Mouse (Mus musculus) midbrain, embryonic 16.5 days (tissue): Measurements from ENCODE around the gene Mrpl39. TPM values are rescaled to one million over a fixed set of nuclear protein-coding genes. Genes with fewer than 3 reads are reported as not detected.

Source experiments
- ATAC-seq: fragments of 200-750 bp; cut with Nextera tagmentation; 2 replicates; pipeline ENCODE4 v1.8.0; 2017; ENCODE audit warnings: moderate TSS enrichment
- H3K27ac ChIP-seq: fragments of 300-500 bp; sonication (generic); 2 replicates; pipeline ENCODE4 v1.5.1; 2014; ENCODE audit warnings: mild to moderate bottlenecking, low read length, mixed read lengths
- H3K27me3 ChIP-seq: fragments of 300-500 bp; sonication (generic); 2 replicates; pipeline ENCODE4 v1.6.1; 2014; ENCODE audit warnings: low read depth, low read length, mixed read lengths; ENCODE audit not compliant: control insufficient read depth, insufficient read depth
- H3K36me3 ChIP-seq: fragments of 300-500 bp; sonication (generic); 2 replicates; pipeline ENCODE4 v1.6.1; 2014; ENCODE audit warnings: mild to moderate bottlenecking, low read length, moderate library complexity, mixed read lengths; ENCODE audit not compliant: control insufficient read depth, insufficient read depth
- H3K4me1 ChIP-seq: fragments of 300-500 bp; sonication (generic); 2 replicates; pipeline ENCODE4 v1.6.1; 2014; ENCODE audit warnings: mild to moderate bottlenecking, low read length, mixed read lengths; ENCODE audit not compliant: control insufficient read depth, insufficient read depth
- H3K4me2 ChIP-seq: fragments of 300-500 bp; sonication (generic); 2 replicates; pipeline ENCODE4 v1.6.1; 2014; ENCODE audit warnings: mild to moderate bottlenecking, low read length, mixed read lengths
- H3K4me3 ChIP-seq: fragments of 300-500 bp; sonication (generic); 2 replicates; pipeline ENCODE4 v1.5.1; 2014; ENCODE audit warnings: low read depth, mild to moderate bottlenecking, low read length, moderate library complexity, mixed read lengths
- H3K9ac ChIP-seq: fragments of 300-500 bp; sonication (generic); 2 replicates; pipeline ENCODE4 v1.6.1; 2014; ENCODE audit warnings: low read depth, low read length, mixed read lengths
- H3K9me3 ChIP-seq: fragments of 300-500 bp; sonication (generic); replicated peaks from 2 replicates; pipeline ENCODE4 v1.6.1; 2014; ENCODE audit warnings: mild to moderate bottlenecking, low read length, mixed read lengths; ENCODE audit not compliant: control insufficient read depth, poor library complexity, severe bottlenecking
- WGBS: fragments of 180-500 bp; shearing (Covaris S2); extraction: QIAGEN DNeasy Blood & Tissue Kit; methylation state at CpG from one replicate; pipeline ENCODE4 v1.1.7; 2014; 5-methylcytosine and 5-hydroxymethylcytosine counted together
- polyA plus RNA-seq: library from polyadenylated mRNA; unstranded; fragments of >200 nt; fragmentation: Nextera tagmentation; extraction: Ambion mirVana; gene quantifications from 2 replicates; pipeline ENCODE4 v1.2.1, GENCODE M21; 2015

The Mrpl39 gene
- polyA plus RNA-seq, 1 experiment from 2014 or later = 37.4 TPM

GRCm38 (mm10) chr16:84767956-84768355 lies 32.4 kb upstream of the Mrpl39 start:
- peaks cover 1% of the 10 kb centered on the region; the same call in 1 of the 2 replicates for H3K4me1 ChIP-seq
- ATAC-seq = no peak
- H3K4me2 ChIP-seq = no peak overlapping the region
- no peak overlapping the region for H3K9ac ChIP-seq
- H3K27me3 ChIP-seq = no peaks in the 10 kb centered on the region
- WGBS = 88% methylated on average over 8 of the region's 8 CpGs
- no peaks in the 10 kb centered on the region for H3K36me3 ChIP-seq
- H3K4me3 ChIP-seq = no peak overlapping the region
- no peak overlapping the region for H3K27ac ChIP-seq
- H3K9me3 ChIP-seq = no peaks in the 10 kb centered on the region

GRCm38 (mm10) chr16:84745721-84746306 lies 10.3 kb upstream of the Mrpl39 start:
- no peak overlapping the region for H3K9ac ChIP-seq
- no peaks in the 10 kb centered on the region for H3K9me3 ChIP-seq
- 76% methylated on average over 6 of the region's 6 CpGs for WGBS
- H3K4me1 ChIP-seq = no peaks in the 10 kb centered on the region
- H3K27me3 ChIP-seq = no peaks in the 10 kb centered on the region
- H3K4me2 ChIP-seq = no peak overlapping the region
- ATAC-seq = no peak
- no peaks in the 10 kb centered on the region for H3K36me3 ChIP-seq
- H3K27ac ChIP-seq = no peak overlapping the region
- no peak overlapping the region for H3K4me3 ChIP-seq

GRCm38 (mm10) chr16:84744703-84745490 lies 9.4 kb upstream of the Mrpl39 start:
- no peak overlapping the region for H3K4me2 ChIP-seq
- no peaks in the 10 kb centered on the region for H3K36me3 ChIP-seq
- no peak overlapping the region for H3K27ac ChIP-seq
- H3K9me3 ChIP-seq = no peaks in the 10 kb centered on the region
- ATAC-seq = no peak
- no peaks in the 10 kb centered on the region for H3K27me3 ChIP-seq
- WGBS = 61% methylated on average over 10 of the region's 10 CpGs
- H3K4me1 ChIP-seq = no peaks in the 10 kb centered on the region
- no peak overlapping the region for H3K4me3 ChIP-seq
- no peak overlapping the region for H3K9ac ChIP-seq

GRCm38 (mm10) chr16:84737358-84737757 lies 1.8 kb upstream of the Mrpl39 start:
- H3K36me3 ChIP-seq = no peaks in the 10 kb centered on the region
- H3K9ac ChIP-seq = no peak overlapping the region
- no peaks in the 10 kb centered on the region for H3K27me3 ChIP-seq
- H3K4me3 ChIP-seq = no peak overlapping the region
- ATAC-seq = no peak
- peaks cover 11% of the 10 kb centered on the region for H3K4me1 ChIP-seq
- no peak overlapping the region for H3K27ac ChIP-seq
- no peak overlapping the region for H3K4me2 ChIP-seq
- WGBS = 81% methylated on average over 3 of the region's 3 CpGs
- no peaks in the 10 kb centered on the region for H3K9me3 ChIP-seq

DNA sequence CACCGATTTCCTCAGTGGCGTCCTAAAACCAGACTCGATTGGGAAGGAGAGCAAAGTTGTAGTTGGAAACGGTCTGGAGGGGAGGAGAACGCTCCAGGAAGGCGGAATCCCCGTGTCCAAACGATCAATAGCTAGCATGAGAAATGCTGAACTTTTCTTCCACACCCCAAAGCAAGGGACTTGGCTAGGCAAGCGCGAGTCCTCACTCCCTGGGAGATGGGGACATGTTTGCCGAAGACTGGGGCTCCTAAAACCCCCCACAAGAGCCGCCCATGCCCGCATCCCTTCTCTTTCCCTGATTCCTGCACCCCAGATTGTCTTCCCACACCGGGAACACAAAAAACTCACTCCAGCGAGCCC lies 756 bp downstream of the Mrpl39 start:
- Histone ChIP-seq H3K9me3 (no peaks in the 10 kb centered on the region), H3K27ac (peak overlapping the region; percentile 76), H3K9ac (peak overlapping the region; percentile 78), H3K27me3 (no peaks in the 10 kb centered on the region), H3K4me2 (peak overlapping the region; percentile 70), H3K36me3 (peaks cover 13% of the 10 kb centered on the region), H3K4me3 (peak overlapping the region; percentile 78), H3K4me1 (peaks cover 11% of the 10 kb centered on the region)
- ATAC-seq = peak; percentile 76
- under 1% methylated on average over 15 of the region's 15 CpGs for WGBS

GRCm38 (mm10) chr16:84720670-84721069 lies 14.9 kb downstream of the Mrpl39 start:
- Histone ChIP-seq H3K36me3 (peaks cover 32% of the 10 kb centered on the region), H3K9ac (no peak overlapping the region), H3K4me2 (no peak overlapping the region), H3K9me3 (no peaks in the 10 kb centered on the region), H3K4me3 (no peak overlapping the region), H3K27me3 (no peaks in the 10 kb centered on the region), H3K27ac (no peak overlapping the region), H3K4me1 (no peaks in the 10 kb centered on the region)
- 97% methylated on average over 2 of the region's 2 CpGs for WGBS
- ATAC-seq = no peak

DNA sequence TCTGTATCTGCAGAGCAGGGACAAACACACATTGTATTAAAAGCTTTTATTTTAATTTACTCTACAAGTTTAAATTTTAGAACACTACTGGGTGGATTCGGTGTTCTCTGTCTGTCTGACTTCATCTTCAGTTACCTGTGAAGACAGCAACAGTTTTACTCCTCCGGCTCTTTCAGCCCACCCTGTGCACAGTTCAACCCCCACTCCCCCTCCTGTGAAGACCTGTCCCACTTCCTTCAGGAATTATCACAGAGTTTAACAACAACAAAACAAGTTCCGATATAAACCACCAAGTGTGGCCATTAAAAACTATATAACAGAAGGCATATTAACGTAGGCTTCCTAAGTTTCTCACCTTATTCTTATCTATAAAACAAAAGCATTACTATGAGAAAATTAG lies 17.3 kb downstream of the Mrpl39 start:
- over 99% methylated on average over 4 of the region's 4 CpGs for WGBS
- no peaks in the 10 kb centered on the region for H3K27me3 ChIP-seq
- no peaks in the 10 kb centered on the region for H3K4me1 ChIP-seq
- no peak for ATAC-seq
- H3K4me2 ChIP-seq = no peak overlapping the region
- H3K27ac ChIP-seq = no peak overlapping the region
- no peaks in the 10 kb centered on the region for H3K9me3 ChIP-seq
- H3K9ac ChIP-seq = no peak overlapping the region
- H3K4me3 ChIP-seq = no peak overlapping the region
- H3K36me3 ChIP-seq = peaks cover 19% of the 10 kb centered on the region

DNA sequence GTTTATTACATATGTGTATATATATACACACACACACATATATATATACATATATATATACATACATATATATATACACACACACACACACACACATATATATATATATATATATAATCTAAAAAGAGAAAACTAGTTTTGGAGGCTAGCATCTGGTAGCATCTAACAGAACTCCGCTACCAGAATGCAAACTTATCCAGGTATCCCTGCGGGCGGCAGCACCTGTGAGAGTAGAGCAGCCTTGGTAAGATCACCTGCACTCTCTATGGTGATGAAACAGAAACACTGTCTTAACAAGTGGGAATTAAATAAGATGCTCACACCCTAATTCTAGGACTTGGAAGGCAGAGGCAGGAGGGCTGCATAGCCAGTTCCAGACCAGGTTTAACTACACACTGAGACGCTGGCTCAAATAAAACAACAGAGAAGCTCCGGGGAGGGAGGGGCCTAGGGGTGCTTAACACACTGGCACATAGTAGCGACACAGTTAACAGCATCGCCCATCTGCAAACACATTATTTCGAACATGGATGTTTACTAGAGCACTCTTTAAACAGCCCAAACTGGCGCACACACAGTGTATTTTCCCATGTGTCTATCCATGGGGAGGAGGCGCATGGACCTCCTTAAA lies 17.8 kb downstream of the Mrpl39 start:
- H3K4me2 ChIP-seq = no peak overlapping the region
- no peak overlapping the region for H3K27ac ChIP-seq
- no peaks in the 10 kb centered on the region for H3K9me3 ChIP-seq
- peaks cover 14% of the 10 kb centered on the region for H3K36me3 ChIP-seq
- WGBS = 97% methylated on average over 10 of the region's 10 CpGs
- no peaks in the 10 kb centered on the region for H3K27me3 ChIP-seq
- H3K4me3 ChIP-seq = no peak overlapping the region
- H3K9ac ChIP-seq = no peak overlapping the region
- no peaks in the 10 kb centered on the region for H3K4me1 ChIP-seq
- ATAC-seq = no peak
